Mouse (Mus musculus): ENCODE results near the gene Lrrc4. TPM values are rescaled to one million over a fixed set of nuclear protein-coding genes. Genes with fewer than 3 reads are reported as not detected.
A peak's percentile ranks its signal among the peaks of the same experiment; 100 is the strongest.

The Lrrc4 gene
- total and polyA plus RNA-seq, 2 experiments from 2014 or later, result 5.8 to 61.2 TPM

DNA sequence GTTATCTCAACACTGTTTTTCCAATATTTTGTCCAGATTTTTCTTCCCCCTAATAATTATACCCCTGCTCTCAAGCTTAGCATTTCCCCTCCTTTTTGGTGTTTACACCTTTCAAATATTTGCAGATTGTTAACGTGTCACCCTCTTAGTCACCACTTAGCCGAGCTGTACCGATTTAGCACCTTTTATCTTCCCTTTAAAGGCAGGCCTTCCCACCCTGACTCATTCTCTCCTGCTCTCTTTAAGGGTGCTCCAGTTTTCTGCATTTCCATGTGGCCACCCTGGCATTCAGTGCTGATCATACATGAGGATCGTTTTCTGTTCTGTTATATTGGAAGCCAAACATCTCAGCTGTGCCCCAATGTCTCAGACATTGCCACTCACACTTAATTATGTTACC lies 41.9 kb downstream of the Lrrc4 start:
- Histone ChIP-seq H3K9ac (replicated peaks; ENCODE audit: low read length, poor library complexity, severe bottlenecking) (no peak overlapping the region), H3K27ac (ENCODE audit: low read depth, low read length) (no peak overlapping the region), H3K9me3 (ENCODE audit: low read length) (no peaks in the 10 kb centered on the region), H3K4me1 (ENCODE audit: insufficient read depth, low read length) (no peaks in the 10 kb centered on the region), H3K4me3 (ENCODE audit: low read depth, low read length) (no peak overlapping the region), H3K27me3 (ENCODE audit: insufficient read depth, low read length) (no peaks in the 10 kb centered on the region), H3K4me2 (ENCODE audit: low read depth, low read length, poor library complexity, severe bottlenecking) (no peak overlapping the region), H3K36me3 (ENCODE audit: insufficient read depth, low read length) (no peaks in the 10 kb centered on the region)
- no peak for TF ChIP-seq CTCF (IDR thresholded peaks at IDR 0.05)
- DNase-seq (ENCODE audit: low spot score) (no peak), ATAC-seq (ENCODE audit: low FRiP score) (no peak)
- 73% methylated on average over 4 of the region's 4 CpGs for WGBS

DNA sequence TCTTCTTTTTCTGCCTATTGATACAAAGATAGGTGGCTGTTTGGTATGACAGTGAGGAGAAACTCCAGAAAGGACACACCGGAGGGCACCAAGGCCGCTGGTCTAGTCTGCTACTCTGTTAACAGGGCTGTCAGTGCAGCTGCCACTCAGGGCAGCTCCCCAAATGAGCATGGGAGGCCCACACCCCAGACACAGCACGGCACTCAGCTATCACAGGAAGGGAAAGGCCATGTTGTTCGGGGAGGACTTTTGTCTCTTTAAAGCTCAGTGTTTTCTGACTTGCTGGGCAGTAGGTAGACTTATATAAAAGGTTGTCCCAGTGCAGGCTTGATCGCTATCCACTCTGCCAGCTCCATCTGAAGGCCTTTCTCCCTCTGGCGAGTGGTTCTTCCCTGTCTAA lies 44.4 kb downstream of the Lrrc4 start:
- Histone ChIP-seq H3K4me2 (ENCODE audit: low read depth, low read length, poor library complexity, severe bottlenecking) (no peak overlapping the region), H3K4me1 (ENCODE audit: insufficient read depth, low read length) (no peaks in the 10 kb centered on the region), H3K36me3 (ENCODE audit: insufficient read depth, low read length) (no peaks in the 10 kb centered on the region), H3K4me3 (ENCODE audit: low read depth, low read length) (no peak overlapping the region), H3K9me3 (ENCODE audit: low read length) (no peaks in the 10 kb centered on the region), H3K9ac (replicated peaks; ENCODE audit: low read length, poor library complexity, severe bottlenecking) (no peak overlapping the region), H3K27ac (ENCODE audit: low read depth, low read length) (no peak overlapping the region), H3K27me3 (ENCODE audit: insufficient read depth, low read length) (no peaks in the 10 kb centered on the region)
- WGBS, result 70% methylated on average over 6 of the region's 6 CpGs
- ATAC-seq (ENCODE audit: low FRiP score) (no peak), DNase-seq (ENCODE audit: low spot score) (no peak)
- TF ChIP-seq CTCF (IDR thresholded peaks at IDR 0.05), result no peak

DNA sequence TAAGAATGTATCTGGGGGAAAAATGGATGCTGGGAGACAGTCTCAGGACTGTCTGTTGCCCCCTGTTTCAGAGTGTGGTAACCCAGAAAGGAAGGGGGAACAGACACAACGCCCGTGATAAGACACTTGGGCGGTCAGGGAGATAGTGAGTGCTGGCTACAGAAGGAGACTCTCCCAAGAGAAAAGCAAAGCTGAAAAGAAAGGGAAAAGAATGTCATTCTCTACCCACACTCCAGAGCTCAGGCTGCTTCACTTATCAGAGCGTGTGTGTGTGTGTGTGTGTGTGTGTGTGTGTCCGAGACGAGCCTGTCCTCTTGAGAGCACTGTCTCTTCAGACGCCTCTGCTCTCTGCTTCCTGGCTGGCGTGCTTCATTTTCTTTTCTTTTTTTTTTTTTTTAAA lies 45.8 kb downstream of the Lrrc4 start:
- no peak for ATAC-seq (ENCODE audit: low FRiP score)
- Histone ChIP-seq H3K4me2 (ENCODE audit: low read depth, low read length, poor library complexity, severe bottlenecking) (no peak overlapping the region), H3K36me3 (ENCODE audit: insufficient read depth, low read length) (no peaks in the 10 kb centered on the region), H3K27me3 (ENCODE audit: insufficient read depth, low read length) (no peaks in the 10 kb centered on the region), H3K4me3 (ENCODE audit: low read depth, low read length) (no peak overlapping the region), H3K9ac (replicated peaks; ENCODE audit: low read length, poor library complexity, severe bottlenecking) (no peak overlapping the region), H3K27ac (ENCODE audit: low read depth, low read length) (no peak overlapping the region), H3K4me1 (ENCODE audit: insufficient read depth, low read length) (no peaks in the 10 kb centered on the region), H3K9me3 (ENCODE audit: low read length) (no peaks in the 10 kb centered on the region)
- no peak for DNase-seq (ENCODE audit: low spot score)
- no peak for TF ChIP-seq CTCF (IDR thresholded peaks at IDR 0.05)
- 85% methylated on average over 8 of the region's 8 CpGs for WGBS

DNA sequence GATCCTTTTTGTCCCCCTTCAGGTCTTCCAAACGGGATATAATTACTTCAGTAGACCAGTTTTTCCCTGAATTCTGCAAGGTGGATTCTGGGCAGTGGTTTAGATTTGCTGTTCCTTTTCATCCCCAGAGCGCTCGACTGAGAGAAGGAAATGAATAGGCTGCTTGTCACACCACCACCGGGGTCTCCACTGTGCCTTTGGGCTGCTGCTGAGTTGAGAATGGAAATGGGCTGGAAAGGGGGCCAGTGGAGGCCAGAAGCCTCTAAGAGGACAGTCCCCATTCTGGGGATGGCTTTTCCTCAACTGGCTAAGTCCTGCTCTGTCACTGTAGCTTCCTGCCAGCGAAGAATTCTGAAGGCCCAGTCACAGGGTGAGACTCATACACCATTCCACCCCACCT lies 47.6 kb downstream of the Lrrc4 start:
- 31% methylated on average over 5 of the region's 5 CpGs for WGBS
- Histone ChIP-seq H3K9ac (replicated peaks; ENCODE audit: low read length, poor library complexity, severe bottlenecking) (no peak overlapping the region), H3K9me3 (ENCODE audit: low read length) (no peaks in the 10 kb centered on the region), H3K4me3 (ENCODE audit: low read depth, low read length) (no peak overlapping the region), H3K4me2 (ENCODE audit: low read depth, low read length, poor library complexity, severe bottlenecking) (no peak overlapping the region), H3K27me3 (ENCODE audit: insufficient read depth, low read length) (no peaks in the 10 kb centered on the region), H3K36me3 (ENCODE audit: insufficient read depth, low read length) (no peaks in the 10 kb centered on the region), H3K4me1 (ENCODE audit: insufficient read depth, low read length) (no peaks in the 10 kb centered on the region), H3K27ac (ENCODE audit: low read depth, low read length) (no peak overlapping the region)
- DNase-seq (ENCODE audit: low spot score), result no peak
- no peak for TF ChIP-seq CTCF (IDR thresholded peaks at IDR 0.05)
- no peak for ATAC-seq (ENCODE audit: low FRiP score)

DNA sequence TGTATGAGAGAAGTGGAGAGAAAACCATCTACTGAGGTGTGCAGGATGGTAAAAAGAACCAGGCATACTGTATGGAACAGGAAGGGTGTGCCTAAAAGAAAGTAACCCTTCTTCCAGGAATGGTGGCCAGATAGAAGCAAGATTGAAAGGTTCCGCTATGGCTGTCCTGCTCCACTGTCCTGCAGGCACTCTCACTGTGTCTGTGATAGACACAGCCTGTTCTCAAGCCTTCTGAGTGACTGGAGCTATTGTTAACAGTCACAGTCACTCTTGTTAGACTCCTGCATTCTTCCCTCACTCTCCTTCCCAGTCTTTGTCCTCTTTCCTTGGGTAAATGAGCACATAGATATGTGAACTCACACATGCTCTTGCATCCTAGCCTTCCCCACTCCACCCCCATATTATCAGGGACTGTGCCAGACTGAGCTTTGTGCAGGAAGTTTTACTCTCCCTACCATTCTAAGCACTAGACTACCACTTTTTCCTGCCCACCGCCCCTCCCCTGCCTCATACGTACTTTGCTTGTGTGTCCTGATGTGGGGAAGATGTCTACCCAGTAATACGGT lies 48.4 kb downstream of the Lrrc4 start:
- H3K9ac ChIP-seq (replicated peaks; ENCODE audit: low read length, poor library complexity, severe bottlenecking), result no peak overlapping the region
- H3K9me3 ChIP-seq (ENCODE audit: low read length), result no peaks in the 10 kb centered on the region
- H3K27ac ChIP-seq (ENCODE audit: low read depth, low read length), result no peak overlapping the region
- no peaks in the 10 kb centered on the region for H3K4me1 ChIP-seq (ENCODE audit: insufficient read depth, low read length)
- no peaks in the 10 kb centered on the region for H3K27me3 ChIP-seq (ENCODE audit: insufficient read depth, low read length)
- DNase-seq (ENCODE audit: low spot score) (no peak), ATAC-seq (ENCODE audit: low FRiP score) (peak; percentile 16; the same call in 1 of the 2 replicates)
- 45% methylated on average over 4 of the region's 4 CpGs for WGBS
- TF ChIP-seq CTCF (IDR thresholded peaks at IDR 0.05), result no peak
- H3K4me3 ChIP-seq (ENCODE audit: low read depth, low read length), result no peak overlapping the region
- H3K4me2 ChIP-seq (ENCODE audit: low read depth, low read length, poor library complexity, severe bottlenecking), result no peak overlapping the region
- H3K36me3 ChIP-seq (ENCODE audit: insufficient read depth, low read length), result no peaks in the 10 kb centered on the region

DNA sequence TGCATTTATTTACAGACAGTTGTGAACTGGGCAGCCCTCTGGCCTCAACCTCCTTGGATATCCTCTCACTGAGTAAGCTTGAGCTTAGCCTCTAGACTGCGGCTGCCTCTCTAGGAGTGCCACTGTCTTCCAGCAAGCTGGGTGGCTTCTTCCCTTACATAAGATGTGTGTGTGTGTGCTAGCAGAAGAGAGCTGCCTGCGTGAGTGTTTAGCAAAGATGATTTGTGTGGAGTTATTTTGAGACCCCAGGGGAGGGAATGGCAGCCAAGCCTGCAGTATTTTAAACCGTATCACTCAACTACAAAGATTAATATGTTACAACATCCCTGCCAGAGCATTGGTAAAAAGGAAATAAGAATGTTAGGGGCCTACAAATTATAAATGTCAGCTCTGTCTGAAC lies 49.9 kb downstream of the Lrrc4 start:
- Histone ChIP-seq H3K9me3 (ENCODE audit: low read length) (no peaks in the 10 kb centered on the region), H3K4me1 (ENCODE audit: insufficient read depth, low read length) (no peaks in the 10 kb centered on the region), H3K9ac (replicated peaks; ENCODE audit: low read length, poor library complexity, severe bottlenecking) (no peak overlapping the region), H3K36me3 (ENCODE audit: insufficient read depth, low read length) (no peaks in the 10 kb centered on the region), H3K27me3 (ENCODE audit: insufficient read depth, low read length) (no peaks in the 10 kb centered on the region), H3K27ac (ENCODE audit: low read depth, low read length) (no peak overlapping the region), H3K4me3 (ENCODE audit: low read depth, low read length) (no peak overlapping the region), H3K4me2 (ENCODE audit: low read depth, low read length, poor library complexity, severe bottlenecking) (no peak overlapping the region)
- DNase-seq (ENCODE audit: low spot score) (no peak), ATAC-seq (ENCODE audit: low FRiP score) (no peak)
- no peak for TF ChIP-seq CTCF (IDR thresholded peaks at IDR 0.05)
- WGBS, result 45% methylated on average over 3 of the region's 3 CpGs

Measured in midbrain, postnatal 0 days (tissue).